Mouse (Mus musculus): ENCODE measurements around the gene Gm17657. TPM values are rescaled to one million over a fixed set of nuclear protein-coding genes. Genes with fewer than 3 reads are reported as not detected.
A peak's percentile ranks its signal among the peaks of the same experiment; 100 is the strongest.

Gm17657 gene
- total RNA-seq, 2 experiments from 2014 or later, result not detected

DNA sequence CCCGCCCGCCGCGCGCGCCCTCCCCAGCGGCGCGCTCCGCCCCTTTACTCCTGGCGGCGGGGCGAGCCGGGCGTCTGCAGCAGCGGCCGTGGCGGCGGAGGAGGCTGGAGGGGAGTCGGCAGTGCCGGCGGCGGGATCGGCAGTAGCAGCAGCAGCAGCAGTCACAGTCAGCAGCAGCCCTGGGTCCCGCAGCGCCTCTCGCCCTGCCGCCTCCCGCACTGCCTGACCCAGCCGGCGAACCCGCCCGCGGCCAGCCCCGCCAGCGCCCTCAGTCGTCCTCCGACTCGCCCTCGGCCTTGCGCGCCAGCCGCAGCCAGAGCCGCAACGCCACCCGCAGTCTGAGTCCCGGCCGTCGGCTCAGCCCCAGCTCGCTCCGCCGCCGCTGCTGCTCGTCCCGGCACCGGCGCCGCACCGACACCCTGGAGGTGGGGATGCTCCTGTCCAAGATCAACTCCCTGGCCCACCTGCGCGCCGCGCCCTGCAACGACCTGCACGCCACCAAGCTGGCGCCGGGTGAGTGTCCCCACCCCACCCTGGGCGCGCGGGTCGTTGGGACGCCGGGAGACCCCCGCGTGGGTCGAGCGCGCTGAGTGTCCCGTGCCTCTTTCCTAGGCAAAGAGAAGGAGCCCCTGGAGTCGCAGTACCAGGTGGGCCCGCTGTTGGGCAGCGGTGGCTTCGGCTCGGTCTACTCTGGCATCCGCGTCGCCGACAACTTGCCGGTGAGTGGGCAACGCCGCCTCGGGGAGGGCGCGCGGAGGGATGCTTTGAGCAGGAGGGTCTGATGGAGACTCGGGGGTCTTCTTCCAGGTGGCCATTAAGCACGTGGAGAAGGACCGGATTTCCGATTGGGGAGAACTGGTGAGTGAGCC, 58.5 kb downstream of the Gm17657 start, which contains the start of gene Pim1:
Gene Pim1 (plus strand): TSS at position 41 of the 869 bp plus-strand sequence.
- ATAC-seq (replicated peaks; ENCODE audit: low FRiP score, poor library complexity, severe bottlenecking), result no peak

DNA sequence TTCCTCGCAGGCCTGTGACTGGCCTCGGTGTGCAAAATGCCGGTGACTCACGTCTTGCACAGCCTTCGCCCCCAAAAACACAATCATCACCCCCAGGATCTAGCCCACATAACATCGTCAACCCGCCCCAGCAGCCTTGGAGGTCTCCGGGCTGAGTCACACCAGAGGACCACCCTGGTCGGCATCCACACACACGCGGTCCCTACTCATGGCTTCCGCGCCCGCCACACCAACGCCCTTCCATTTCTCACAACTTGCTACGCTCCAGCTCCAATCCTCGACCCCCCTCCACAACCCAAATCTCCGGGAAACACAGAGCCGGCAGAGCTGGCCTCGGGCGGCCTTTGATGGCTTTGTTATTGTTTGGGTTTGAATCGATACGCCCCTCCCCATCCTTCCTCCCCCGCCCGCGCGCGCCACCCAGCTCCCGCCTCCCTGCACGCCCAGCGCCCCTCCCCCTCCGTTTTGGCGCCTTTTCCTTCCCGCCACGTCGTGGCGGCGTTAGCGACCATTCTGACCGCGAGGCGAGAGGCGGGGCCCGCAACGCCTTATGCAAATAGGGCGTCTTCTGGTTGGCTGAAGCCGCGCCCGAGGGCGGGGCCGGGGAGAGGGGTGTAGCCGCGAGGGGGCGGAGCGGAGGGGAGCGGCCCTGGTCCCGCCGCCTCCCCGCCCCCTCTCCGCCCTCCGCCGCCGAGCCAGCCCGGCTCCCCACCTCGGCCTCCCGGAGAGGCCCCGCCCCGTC, 59.3 kb downstream of the Gm17657 start:
- peak; percentile 74 for ATAC-seq (replicated peaks; ENCODE audit: low FRiP score, poor library complexity, severe bottlenecking)

DNA sequence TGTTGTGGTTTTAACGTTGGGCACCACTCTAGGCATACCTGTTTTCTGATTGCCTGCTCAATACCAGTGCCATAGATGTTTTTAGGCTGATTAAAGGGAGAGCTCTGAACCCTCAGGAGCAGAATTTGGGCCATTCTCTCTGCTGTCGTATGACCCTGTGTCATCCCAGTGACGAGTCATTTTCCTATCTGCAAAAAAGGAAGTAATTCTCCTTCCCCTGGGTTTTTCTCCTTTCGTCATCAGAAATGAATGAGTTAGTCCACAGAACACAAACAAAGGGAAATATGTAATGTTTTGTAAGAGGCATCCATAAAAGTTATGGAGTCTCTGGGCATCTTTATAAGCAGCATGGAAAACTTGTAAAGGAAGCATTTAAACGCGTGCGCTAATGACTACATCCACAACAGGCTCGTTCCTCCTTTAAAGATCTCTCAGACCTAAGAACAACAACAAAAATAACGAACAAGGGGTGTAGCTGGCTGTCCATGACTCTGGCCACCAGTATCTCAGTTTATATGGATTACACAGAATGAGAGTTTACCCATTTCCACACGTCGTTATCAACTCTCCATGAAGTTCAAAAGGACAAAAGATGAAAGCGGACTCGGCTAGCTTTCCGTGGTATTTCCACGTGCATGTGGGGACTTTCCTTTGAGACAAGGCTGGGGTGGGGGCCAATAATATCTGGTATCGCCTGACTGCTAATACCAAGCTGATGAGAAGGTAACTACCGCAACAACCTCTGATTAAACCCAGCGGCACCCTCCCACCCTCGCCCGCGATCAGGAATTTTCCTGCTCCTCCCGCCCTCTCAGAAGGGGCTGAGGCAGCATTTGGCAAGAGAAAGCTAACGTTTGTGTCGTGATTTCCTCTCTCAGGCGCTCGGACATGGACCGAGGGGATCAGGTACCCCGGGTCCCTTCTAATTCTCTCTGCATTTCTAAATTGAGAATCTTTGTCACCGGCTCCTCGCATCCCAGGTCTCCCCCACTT, 60.2 kb downstream of the Gm17657 start:
- ATAC-seq (replicated peaks; ENCODE audit: low FRiP score, poor library complexity, severe bottlenecking), result no peak

DNA sequence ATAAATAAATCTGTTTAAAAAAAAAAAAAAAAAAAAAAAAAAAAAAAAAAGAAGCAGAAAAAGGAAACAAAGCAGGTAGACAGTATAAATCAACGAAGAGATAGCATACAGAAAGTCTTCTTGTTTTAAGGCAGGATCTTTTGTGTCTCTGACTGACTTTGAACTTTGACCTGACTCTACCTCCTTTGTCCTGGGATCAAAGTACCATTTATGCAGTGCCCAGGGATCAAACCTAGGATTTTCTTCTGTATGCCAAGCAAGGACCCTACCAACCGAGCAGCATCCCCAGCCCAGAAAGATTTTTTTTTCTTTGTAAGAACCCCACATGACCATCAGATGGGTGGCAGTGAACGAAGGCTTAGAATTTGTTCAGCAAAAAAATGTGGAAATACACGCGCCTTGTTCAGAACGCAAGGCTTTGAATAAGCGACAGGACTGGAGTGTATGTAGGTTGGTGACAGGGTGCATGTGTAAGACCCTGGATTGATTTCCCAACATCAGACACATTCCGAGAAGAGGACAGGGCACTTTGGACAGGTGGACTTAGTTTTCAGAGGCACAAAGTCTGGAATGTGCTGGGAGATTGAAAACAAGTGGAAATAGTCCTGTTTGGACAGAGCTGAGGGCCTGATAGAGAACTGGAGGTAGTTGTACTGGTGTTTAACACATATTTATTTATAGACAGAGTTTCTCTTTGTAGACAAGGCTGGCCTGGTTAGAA, 61.0 kb downstream of the Gm17657 start:
- ATAC-seq (replicated peaks; ENCODE audit: low FRiP score, poor library complexity, severe bottlenecking), result no peak

- no peak for ATAC-seq (replicated peaks; ENCODE audit: low FRiP score, poor library complexity, severe bottlenecking)
These were observed 63.9 kb downstream of the Gm17657 start for GRCm38 (mm10) chr17:29485336-29486233.

DNA sequence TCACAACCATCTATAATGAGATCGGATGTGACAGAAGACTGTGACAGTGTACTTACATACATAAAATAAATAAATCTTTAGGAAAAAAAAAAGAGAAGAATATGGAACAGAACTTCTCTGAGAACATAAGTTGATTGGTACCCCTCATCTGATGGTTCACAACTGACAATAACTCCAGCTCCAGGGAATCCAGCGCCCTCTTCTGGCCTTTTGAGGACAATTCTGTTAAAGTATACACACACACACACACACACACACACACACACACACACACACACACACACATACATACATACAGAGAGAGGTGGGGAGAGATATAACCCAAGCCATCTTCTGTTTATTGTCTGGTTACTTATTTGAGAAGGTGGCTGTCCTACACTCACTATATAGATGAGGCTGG, 65.0 kb downstream of the Gm17657 start:
- ATAC-seq (replicated peaks; ENCODE audit: low FRiP score, poor library complexity, severe bottlenecking), result no peak

DNA sequence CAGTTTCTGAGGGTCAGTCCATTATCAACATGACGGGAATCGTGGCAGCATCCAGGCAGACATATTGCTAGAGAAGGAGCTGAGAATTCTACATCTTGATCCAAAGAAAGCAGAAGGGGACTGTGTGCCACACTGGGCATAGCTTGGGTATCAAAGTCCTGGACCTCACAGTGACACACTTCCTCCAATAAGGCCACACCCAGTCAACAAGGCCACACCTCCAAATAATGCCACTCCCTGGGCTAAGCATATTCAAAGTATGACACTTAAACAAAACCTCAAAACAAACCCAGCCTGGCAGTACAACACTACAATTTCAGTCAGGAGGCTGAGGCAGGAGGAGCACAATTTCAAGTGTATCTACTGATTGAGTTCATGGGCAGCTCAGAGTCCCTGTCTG, 66.2 kb downstream of the Gm17657 start:
- ATAC-seq (replicated peaks; ENCODE audit: low FRiP score, poor library complexity, severe bottlenecking), result no peak

DNA sequence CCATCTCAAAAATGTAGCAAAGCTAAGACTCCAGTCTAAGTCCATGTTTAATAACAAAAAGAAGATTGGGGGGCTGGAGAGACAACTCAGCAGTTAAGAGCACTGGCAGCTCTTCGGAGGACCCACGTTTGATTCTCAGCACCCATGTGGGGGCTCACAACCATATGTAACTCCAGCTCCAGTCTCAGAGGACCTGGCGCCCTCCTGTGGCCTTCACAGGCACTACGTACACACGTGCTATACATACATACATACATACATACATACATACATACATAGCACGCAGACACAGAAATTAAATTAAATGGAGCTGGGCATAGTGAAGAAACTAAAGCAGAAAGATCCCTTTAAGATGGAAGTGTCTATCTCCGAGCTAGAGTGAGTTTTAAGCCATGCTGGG, 66.8 kb downstream of the Gm17657 start:
- no peak for ATAC-seq (replicated peaks; ENCODE audit: low FRiP score, poor library complexity, severe bottlenecking)

DNA sequence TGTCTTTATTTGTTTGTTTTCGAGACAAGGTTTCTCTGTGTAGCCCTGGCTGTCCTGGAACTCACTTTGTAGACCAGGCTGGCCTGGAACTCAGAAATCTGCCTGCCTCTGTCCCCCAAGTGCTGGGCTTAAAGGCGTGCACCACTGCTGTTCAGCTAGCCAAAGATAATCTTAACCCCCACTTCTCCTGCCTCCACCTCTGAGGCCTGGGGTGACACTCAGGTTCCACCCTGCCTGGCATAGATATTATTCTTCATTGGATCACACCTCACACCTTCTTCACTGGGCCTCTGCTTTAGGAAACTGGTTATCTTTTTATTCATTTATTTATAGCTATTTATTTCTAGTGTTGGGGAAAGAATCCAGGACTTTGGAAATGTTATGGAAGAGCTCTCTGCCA, 69.2 kb downstream of the Gm17657 start:
- ATAC-seq (replicated peaks; ENCODE audit: low FRiP score, poor library complexity, severe bottlenecking), result no peak

- ATAC-seq (replicated peaks; ENCODE audit: low FRiP score, poor library complexity, severe bottlenecking), result no peak
These were observed 71.2 kb downstream of the Gm17657 start for GRCm38 (mm10) chr17:29478271-29478670.

DNA sequence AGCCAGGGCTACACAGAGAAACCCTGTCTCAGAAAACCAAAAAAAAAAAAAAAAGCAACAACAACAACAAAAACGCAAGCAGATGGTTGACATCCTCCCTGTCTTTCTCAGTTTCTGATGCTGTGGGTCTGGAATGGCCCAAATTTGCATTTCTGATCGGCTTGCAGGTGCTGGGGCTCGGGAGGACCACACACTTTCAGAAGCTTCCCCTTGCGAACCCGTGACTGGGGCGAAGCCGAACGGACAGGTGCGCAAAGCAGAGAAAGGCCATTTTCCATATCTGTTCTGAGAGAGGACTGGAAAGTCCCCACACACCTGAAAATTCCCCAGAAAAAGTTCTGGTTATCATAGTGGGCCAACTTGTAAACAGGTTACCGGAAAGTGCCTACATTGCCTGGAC, 72.1 kb downstream of the Gm17657 start:
- no peak for ATAC-seq (replicated peaks; ENCODE audit: low FRiP score, poor library complexity, severe bottlenecking)

GRCm38 (mm10) chr17:29476461-29476860, 73.0 kb downstream of the Gm17657 start:
- no peak for ATAC-seq (replicated peaks; ENCODE audit: low FRiP score, poor library complexity, severe bottlenecking)

GRCm38 (mm10) chr17:29475142-29475541, 74.3 kb downstream of the Gm17657 start:
- ATAC-seq (replicated peaks; ENCODE audit: low FRiP score, poor library complexity, severe bottlenecking), result no peak

GRCm38 (mm10) chr17:29474036-29474435, 75.4 kb downstream of the Gm17657 start:
- ATAC-seq (replicated peaks; ENCODE audit: low FRiP score, poor library complexity, severe bottlenecking), result no peak

DNA sequence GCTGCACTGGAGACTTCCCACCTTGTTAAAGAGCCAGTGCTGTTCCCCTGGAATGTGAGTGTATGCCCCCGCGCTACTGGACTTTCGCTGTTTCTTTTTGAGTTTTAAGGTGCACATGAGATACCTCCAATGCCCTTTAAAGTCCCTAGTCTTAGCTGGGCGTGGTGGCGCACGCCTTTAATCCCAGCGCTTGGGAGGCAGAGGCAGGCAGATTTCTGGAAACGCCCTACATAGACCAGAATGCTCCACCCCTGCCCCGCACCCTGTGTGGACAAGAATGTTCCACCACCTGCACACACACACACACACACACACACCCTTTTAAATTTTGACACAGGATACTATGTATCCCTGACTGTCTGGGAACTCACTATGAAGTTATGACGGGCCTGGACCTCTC, 76.0 kb downstream of the Gm17657 start:
- no peak for ATAC-seq (replicated peaks; ENCODE audit: low FRiP score, poor library complexity, severe bottlenecking)
